Mouse (Mus musculus) heart, postnatal 14 days (tissue): ENCODE results near the gene Senp7. TPM values are rescaled to one million over a fixed set of nuclear protein-coding genes. Genes with fewer than 3 reads are reported as not detected.
"Not testable (repeated sequence)": the region's sequence is repeated elsewhere in the genome, so short reads cannot be mapped to it uniquely, and the experiment has no call there.

Source experiments
- DNase-seq, 2 experiments: peaks; one replicate each; pipeline ENCODE4 v3.0.0; 2021 to 2022
- intact Hi-C: fragments of 180-260 bp; cut with DNase I; formaldehyde crosslinking; loops from one replicate; pipeline ENCODE4 v1.15.1; 2025
- long read RNA-seq, 2 experiments: library from polyadenylated mRNA; stranded (forward); transcript quantifications; one replicate each; pipeline ENCODE4 v2.0.0; 2021
- total RNA-seq, 2 experiments: library from RNA; stranded (reverse); gene quantifications; 2 replicates each; pipeline ENCODE4 v1.2.3; 2021

Senp7 gene
- total RNA-seq = 10 to 100 TPM; 17.9 to 18.7 TPM
- long read RNA-seq, experiment 1, partial matches to known transcripts = 1 of 7 reads
- long read RNA-seq, experiment 1, other reads (novel, unspliced or antisense) = 2 of 7 reads
- long read RNA-seq, experiment 2, full-length matches to known transcripts = 5 of 8 reads
- long read RNA-seq, experiment 2, partial matches to known transcripts = 2 of 8 reads
- long read RNA-seq, experiment 2, other reads (novel, unspliced or antisense) = 1 of 8 reads

DNA sequence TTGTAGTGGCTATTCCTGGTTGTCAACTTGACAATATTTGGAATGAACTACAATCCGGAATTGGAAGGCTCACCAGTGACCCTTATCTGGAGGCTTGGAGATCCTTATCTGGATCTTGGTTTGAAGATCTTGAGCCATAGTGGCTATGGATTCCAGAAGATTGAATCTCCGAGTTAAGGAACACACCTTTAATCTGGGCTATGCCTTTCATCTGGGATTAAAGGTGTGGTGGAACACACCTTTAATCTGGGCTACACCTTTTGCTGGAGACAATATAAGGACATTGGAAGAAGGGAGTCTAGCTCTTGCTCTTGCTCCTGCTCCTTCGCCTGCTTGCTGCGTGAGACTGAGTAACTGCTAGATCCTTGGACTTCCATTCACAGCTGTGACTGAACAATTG, at the start of gene Senp7:
Gene Senp7, plus strand, starts transcription at position 301 of the 400 bp plus-strand sequence.
- intact Hi-C loops, DNase-seq: not testable (repeated sequence)

DNA sequence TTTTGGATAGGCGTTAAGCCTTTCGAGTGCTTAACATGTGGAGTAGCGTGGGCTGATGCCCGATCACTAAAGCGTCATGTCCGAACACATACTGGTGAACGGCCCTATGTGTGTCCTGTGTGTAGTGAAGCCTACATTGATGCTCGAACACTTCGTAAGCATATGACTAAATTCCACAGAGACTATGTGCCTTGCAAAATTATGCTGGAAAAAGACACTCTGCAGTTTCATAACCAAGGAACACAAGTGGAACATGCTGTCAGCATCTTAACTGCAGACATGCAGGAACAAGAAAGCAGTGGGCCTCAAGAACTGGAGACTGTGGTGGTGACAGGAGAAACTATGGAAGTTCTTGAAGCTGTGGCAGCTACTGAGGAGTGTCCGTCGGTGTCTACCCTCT, 41.3 kb upstream of the Senp7 start:
- DNase-seq = no peak
- intact Hi-C loops = no loop called here

DNA sequence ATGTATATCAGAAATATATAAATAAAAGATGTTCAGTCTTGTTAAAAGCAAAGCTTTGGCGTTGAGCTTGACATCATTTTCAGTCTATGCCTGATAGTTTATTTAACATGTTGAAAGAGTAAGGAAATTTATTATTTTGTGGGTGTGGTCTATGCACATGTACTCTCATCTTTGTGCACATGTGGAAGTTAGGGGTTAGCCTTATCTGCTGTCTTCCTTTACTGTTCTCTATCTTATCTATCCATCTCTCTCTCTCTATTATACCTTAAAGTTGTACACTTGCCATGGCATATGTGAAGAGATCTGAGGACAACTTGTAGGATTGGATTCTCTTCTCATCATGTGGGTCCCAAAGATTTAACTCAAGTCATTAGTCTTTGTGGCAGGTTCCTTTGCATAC, 39.3 kb upstream of the Senp7 start:
- DNase-seq = no peak
- intact Hi-C loops = no loop called here

DNA sequence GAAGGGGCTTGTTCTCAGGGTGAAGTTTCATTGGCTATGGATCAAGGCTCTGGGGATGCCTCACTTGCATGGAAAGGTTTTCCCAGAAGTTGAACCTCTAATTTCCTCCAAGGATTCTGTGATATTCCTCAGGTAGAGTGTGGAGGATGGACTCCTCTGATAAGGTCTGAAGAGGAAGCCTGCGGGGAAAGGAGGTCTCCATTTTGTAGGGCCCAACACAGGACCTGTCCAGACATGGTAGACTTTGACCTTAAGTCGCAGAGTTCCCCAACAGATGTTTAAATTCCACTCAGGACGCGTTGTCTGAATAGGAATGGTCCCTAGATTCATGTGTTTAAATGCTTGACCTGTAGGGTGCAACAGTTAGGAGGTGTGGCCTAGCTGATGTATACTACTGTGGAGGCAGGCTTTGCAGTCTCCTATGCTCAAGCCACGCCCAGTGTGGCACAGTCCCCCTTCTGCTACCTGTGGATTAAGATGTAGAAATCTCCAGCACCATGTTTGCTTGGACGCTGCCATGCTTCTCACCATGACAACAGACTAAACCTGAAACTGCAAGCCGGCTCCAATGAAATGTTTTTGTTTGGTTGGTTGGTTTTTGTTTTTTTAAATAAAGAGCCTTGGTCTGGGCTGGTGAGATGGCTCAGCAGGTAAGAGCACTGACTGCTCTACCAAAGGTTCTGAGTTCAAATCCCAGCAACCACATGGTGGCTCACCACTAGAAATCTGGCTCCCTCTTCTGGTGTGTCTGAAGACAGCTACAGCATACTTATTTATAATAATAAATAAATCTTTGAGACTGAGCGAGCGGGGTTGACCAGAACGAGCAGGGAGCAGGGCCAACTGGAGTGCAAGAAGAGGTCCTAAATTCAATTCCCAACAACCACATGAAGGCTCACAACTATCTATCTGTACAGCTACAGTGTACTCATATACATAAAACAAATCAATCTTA, 35.1 kb upstream of the Senp7 start:
- DNase-seq = no peak
- intact Hi-C loops = no loop called here

DNA sequence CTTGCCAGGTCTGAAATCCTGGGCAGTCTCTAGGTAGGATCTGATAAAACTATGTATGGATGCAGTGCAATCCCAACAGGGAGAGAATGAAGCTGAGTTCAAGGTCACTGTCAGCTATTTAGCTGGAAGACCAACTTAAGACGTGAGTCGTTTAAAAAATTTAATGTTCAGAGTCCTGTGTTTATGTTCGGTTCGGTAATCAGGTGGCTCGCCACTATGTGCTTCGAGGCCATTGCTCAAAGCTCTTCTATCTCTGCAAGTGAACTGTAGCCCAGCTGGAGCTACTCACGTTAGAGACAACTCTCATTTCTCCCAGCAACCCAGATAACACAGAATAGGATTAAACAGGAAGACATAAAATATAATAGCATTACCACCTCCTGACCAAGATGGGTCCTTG, 34.1 kb upstream of the Senp7 start:
- intact Hi-C loops = no loop called here
- DNase-seq = no peak

DNA sequence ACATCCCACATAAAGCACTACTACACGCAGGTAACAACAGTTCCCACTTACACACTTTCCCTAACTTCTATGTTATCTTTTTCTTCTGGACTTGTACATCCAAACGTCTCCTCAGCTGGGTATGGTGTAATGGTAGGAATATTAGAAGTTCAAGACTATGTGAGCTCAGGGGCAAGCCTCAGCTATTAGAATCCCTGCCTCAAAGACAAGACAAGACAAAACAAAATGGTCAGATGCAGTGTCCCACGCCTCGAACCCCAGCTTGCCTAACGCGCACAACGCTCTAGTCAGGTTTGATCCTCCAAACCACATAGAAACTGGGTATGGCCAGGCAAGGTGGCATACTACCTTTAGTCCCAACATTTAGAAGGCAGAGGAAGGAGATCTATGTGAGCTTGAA, 28.5 kb upstream of the Senp7 start:
- no peak for DNase-seq
- intact Hi-C loops = no loop called here

DNA sequence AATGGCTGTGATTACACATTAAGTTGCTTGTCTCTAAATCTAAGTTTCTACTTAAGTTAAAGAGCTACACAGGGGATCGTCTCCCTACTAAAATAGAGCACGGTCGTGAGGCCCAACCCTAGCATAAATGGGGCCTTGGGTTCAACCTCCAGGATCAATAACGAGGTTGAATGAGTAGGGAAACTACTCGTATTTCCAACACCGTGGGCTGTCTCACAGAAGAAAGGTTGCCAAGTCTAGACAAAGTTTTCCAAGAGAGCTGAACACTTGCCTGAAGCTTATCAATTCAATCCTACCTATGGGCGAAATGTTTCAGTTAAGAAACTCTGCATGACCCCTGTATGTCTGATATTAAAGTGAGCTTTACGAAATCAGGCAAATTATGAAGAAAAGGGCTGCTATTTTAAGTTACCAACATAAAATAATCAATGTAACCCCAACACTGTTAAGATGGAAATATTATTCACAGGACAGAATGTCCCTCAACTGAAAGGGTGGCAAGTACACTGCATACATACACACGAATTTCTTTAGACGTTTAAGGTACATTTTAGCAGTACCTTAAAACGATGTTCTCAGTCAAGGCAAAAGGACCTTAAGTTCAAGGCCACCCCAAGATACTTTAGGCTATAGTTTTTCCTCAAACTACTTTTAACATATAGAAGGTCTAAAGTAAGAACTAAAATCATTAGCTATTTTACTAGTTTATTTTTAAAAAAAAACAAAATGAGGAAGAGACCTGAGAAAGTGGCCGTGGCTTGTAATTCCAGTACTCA, 20.1 kb upstream of the Senp7 start:
- intact Hi-C loops = loop anchor here (2.0 kb wide), 1 partner anchor 53 kb away; no protein-coding TSS in a partner anchor
- DNase-seq = no peak

DNA sequence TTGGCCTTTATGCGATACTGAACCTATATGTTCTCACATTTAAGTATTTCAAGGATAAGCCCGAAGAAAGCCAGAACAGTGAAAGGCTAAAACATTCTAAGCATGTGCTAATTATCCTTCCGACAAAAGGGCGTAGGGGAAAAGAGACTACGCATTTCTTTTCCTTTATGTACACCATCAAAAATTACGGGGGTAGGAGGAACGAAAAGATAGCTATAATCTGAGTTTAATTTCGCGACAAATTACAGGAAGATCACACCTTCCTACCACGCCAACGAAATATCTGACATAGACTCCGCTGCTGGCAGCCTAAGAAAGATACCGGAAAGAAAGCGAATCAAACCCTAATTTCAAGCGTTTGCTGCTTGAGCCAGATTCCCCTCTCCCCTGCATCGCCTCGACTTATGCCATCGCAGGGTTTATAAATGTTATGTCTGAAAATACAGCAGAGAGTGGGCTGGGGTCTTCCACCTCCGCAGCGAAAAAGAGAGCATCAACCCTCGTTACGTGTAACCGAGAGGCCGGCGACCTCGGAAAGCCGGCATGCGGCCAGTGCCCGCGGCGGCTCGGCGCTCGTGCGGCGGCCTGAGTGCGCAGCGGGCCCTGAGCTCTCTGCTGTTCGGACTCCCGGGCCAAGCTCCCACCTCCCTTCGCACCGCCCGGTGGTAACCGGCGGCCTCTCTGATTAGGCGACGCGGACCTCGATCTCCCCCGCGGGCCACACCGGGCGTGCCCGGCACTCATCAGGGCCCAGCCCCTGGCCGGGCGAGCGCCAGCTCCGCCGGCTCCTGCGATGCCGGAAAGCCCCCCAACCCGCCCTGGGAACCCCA, 19.2 kb upstream of the Senp7 start:
- intact Hi-C loops = loop anchor here (2.0 kb wide), 1 partner anchor 54 kb away; no protein-coding TSS in a partner anchor
- no peak for DNase-seq

DNA sequence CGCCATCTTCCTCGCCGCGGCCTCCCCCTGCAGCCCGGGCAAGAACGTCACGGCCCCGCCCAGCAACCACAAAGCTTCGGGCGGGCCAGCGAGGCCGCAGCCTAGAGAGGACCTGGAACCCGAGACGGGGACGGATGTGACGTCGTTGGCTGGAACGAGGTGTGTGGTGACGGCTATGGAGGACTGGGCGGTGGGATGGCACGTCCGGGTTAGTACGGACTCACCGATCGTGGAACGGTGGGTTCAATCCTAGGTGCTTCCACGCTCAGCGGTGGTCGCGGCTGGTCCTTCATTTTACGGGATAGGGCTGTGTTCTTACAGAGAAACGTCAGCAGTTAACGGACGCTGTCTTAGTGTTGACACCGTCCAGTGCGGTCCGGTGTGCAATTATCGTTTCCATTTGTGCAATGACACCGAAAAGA, 18.5 kb upstream of the Senp7 start, which contains the start of gene Pcnp:
Gene Pcnp, minus strand, starts transcription at position 79 of the 422 bp plus-strand sequence.
- intact Hi-C loops = loop anchor here (2.0 to 5.0 kb wide), 2 partner anchors 43 to 55 kb away; no protein-coding TSS in a partner anchor
- peak; percentile 98 to 99 for DNase-seq

DNA sequence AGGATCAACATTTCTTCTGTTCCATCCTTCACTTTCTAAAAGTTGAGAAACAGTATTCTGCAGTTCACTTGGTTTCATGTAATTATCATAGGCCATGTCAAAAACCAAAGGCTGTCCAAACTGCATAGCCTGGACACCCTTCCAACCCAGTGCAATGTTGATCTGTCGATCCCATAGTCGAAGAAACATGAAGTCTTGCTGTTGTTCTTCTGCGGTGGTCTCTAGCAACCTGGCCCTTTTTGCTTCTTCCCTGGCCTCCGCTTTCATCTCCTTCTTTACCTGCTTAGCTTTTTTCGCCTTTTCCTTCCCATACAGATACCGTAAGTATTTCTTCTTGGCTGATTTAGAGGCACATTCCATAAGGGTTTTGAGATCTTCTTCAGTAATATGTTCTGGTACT, 13.6 kb upstream of the Senp7 start:
- intact Hi-C loops = loop anchor here (5.0 kb wide), 1 partner anchor 38 kb away; no protein-coding TSS in a partner anchor
- DNase-seq = no peak

DNA sequence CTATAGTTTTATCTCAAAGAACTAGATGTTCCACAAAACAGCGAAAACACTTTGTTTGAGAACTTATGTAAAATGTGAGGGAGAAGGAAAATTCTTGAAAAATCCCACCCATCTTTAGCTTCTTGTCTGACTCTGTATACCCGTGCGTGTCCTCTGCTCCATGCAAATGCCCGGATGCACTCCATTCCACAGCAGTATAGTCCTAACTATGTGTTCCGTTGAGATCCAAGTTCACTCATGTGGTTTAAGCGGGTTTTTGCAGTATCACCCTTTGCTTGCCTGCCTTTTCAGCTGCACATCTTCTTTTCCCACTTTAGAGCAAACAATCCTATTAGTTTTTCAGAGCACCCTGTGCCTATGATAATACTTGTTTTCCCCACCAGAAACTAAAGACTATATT, 11.6 kb upstream of the Senp7 start:
- no peak for DNase-seq
- intact Hi-C loops = no loop called here

DNA sequence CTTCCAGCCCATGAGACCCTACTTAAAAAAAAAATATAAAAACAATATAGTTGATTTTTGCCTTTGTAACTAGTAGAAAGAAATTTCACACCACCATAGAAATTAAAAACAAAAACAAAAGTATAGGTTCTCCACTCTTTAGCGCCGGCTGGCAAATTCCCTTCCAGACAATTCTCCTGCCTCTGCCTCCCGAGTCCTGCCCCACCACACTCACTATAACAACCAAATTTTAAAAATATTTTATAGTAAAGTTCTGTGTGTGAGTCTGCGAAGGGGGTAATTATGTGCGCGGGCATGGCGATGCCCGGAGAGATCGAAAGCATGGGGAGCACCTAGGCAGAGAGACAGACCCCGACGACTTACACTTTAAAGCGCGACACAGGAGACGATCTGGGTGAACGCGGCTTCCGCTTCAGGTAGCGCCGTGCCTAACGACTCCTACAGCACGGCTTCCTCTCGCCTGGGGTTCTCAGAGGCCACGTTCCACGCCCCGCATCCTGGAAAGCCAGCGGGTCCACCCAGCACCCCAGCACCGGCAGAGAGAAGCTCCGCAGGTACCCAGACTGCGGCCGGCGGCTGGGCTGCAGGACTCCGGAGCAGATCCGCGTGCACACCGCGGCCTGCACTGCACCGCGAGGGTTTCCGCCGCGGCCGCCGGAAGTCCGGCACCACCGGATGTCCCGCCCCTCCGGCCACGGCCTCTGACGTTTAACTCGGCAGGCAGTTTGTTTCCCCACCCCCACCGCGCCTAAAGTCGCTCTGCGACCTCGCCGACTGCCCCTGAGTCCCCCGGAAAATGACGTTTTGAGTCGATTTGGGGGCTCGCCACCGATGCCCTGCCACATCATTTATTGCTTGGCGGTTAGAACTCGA, 10.8 kb upstream of the Senp7 start, which contains the start of gene Trmt10c:
Gene Trmt10c, minus strand, starts transcription at position 682 of the 873 bp plus-strand sequence.
- intact Hi-C loops = no loop called here
- peak; percentile 95 to 97 for DNase-seq

DNA sequence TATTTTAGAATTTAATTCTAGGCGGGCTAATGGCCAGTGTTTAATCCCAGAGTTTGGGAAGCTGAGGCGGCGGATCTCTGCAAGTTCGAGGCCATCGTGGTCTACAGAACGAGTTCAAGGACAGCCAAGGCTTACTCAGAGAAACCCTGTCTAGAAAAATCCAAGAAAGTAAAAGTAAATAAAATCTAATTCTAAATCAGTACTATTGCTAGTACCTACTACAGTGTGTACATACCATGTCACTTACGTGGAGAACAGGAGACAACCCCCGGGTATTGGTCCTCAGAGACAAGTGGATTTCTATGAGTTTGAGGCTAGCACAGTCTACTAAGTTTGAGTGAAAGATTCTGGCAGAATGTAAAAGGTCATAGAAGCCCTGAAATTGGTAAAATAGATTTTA, 10.0 kb upstream of the Senp7 start:
- DNase-seq = no peak
- intact Hi-C loops = no loop called here

DNA sequence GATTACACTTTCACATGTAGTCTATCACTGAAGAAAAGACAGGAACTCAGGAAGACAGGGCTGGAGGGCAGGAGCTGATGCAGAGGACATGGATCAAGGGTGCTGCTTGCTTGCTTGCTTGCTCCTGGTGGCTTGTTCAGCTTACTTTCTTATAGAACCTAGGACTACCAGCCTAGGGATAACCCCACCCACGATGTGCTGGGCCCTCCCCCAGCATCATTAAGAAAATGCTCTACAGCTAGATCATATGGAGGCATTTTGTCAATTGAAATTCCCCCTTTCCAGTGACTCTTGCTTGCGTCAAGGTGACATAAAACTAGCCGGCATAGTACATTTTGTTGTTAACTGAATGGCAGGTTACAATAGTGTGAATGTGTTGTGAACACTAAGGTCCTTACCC, 7.8 kb downstream of the Senp7 start:
- no peak for DNase-seq
- intact Hi-C loops = no loop called here

DNA sequence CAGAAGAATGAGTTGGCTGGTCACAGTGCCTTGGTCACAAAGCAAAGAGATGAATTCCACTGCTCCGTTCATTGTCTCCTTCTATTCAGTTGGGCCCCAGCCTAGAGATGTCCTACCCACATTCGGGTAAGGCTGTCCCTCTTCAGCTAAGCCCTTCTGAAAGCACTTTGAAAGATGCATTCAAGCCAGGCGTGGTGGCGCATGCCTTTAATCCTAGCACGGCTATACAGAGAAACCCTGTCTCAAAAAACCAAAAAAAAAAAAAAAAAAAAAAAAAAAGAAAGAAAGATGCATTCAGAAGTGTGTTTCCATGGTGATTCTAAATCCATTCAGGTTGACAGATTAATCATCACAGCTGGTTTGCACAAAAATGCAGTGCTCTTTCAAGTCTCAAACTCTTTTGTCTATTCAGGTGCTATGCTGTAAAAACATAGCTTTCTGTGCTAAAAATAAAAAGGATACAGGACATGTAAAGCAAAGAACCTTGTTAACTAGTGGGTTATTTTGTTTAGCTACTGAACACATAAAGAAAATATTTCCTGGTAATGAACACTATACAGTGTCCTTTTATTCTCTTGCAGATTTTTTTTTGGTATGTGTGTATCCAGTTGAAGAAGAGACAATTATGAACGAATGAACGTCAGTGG, 8.9 kb downstream of the Senp7 start:
- intact Hi-C loops = no loop called here

DNA sequence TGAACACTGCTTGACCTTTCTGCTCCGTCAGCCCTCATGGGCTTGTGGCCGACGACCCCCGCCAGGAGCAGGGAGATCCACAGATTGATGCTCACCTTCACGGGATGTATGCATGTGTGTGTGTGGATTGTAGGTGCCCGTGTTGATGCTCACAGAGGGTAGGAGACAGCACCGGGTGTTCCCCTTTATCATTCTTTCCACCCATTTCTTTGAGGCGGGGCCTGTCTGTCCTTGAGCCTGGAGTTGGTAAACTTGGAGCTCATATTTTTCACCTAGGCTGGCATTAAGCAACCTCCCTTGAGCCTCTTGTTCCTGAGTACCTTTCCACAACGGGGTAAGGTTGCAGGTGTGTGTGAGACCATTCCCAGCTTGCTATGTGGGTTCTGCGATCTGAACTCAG, 10.0 kb downstream of the Senp7 start:
- no peak for DNase-seq

More for the DNA sequence above, 8.9 kb downstream of the Senp7 start:
- no peak for DNase-seq

DNA sequence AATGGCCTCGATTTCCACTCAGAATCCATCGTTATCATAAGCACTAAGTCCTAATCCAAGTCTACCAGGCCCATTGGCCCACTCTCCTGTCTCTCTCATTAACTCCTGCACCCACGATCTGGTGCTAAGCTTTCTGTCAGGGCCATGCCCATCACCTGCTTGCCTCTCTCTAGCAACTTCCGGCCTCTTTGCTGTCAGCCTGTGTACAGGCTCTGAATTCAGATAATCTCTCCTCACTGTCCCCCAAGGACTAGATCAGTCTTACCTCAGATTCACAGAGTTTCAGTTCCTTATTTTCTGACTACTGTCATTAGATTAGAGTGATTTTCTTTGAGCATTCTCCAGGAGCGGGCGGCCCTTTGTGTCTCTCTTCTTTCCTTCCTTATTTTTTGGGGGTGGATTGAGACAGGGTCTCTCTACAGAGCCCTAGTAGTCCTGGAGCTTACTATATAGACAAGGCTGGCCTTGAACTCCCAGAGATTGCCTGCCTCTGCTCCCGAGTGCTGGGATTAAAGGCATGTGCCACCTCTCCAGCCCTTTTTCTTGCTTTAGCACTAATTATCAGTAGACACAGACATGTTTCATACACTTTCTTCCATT, 14.0 kb downstream of the Senp7 start:
- DNase-seq = no peak
- intact Hi-C loops = loop anchor here (5.0 kb wide), 2 partner anchors 70 to 90 kb away; partner anchors contain the start of gene Zbtb11

More for the DNA sequence above, 10.0 kb downstream of the Senp7 start:
- intact Hi-C loops = no loop called here

DNA sequence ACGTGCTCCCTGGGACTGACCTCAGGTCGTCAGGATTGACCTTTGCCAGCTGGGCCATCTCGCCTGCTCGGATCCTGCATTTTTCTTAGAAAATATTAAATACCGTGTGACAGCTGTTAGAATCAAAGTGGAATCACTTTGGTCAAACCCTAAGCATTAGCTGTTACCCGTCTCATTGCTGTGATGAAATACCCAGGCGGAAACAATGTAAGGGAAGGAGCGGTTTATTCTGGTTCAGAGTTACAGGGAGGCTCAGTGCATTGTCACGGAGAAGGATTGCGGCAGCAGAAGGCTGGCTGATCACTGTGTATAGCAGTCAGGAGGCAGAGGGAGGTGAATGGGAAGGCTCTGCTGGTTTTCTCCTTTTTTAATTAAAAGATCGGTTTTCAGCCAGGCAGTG, 14.8 kb downstream of the Senp7 start:
- intact Hi-C loops = loop anchor here (5.0 kb wide), 2 partner anchors 69 to 91 kb away; partner anchors contain the start of gene Zbtb11
- no peak for DNase-seq
